Mouse (Mus musculus): ENCODE results near the gene Bcl7b.
"Not testable (repeated sequence)": the region's sequence is repeated elsewhere in the genome, so short reads cannot be mapped to it uniquely, and the experiment has no call there.

The Bcl7b gene

GRCm38 (mm10) chr5:135202763-135203162 is 34.7 kb downstream of the Bcl7b start:
- DNase-seq (ENCODE audit: inconsistent age in 2 of 2, low spot score in 1 of 2) = no peak

GRCm38 (mm10) chr5:135208197-135208596 is 40.1 kb downstream of the Bcl7b start:
- DNase-seq (ENCODE audit: inconsistent age in 2 of 2, low spot score in 1 of 2) = no peak

DNA sequence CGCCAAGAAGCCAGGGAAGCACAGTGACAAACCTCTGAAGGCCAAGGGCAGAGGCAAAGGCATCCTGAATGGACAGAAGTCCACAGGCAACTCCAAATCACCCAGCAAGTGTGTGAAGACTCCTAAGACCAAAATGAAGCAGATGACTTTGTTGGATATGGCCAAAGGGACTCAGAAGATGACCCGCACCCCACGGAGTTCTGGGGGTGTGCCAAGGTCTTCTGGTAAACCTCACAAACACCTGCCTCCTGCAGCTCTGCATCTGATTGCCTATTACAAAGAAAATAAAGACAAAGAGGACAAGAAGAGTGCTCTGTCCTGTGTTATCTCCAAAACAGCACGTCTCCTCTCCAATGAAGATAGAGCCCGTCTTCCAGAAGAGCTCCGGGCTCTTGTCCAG is 48.8 kb downstream of the Bcl7b start:
- no peak for DNase-seq (ENCODE audit: inconsistent age in 2 of 2, low spot score in 1 of 2)

- peak; percentile 47 to 80 for DNase-seq (ENCODE audit: inconsistent age in 2 of 2, low spot score in 1 of 2)
Observed at GRCm38 (mm10) chr5:135220941-135221340, 52.9 kb downstream of the Bcl7b start.

GRCm38 (mm10) chr5:135222066-135222465 is 54.0 kb downstream of the Bcl7b start:
- DNase-seq (ENCODE audit: inconsistent age in 2 of 2, low spot score in 1 of 2) = peak in 1 of 2 experiments; percentile 68

DNA sequence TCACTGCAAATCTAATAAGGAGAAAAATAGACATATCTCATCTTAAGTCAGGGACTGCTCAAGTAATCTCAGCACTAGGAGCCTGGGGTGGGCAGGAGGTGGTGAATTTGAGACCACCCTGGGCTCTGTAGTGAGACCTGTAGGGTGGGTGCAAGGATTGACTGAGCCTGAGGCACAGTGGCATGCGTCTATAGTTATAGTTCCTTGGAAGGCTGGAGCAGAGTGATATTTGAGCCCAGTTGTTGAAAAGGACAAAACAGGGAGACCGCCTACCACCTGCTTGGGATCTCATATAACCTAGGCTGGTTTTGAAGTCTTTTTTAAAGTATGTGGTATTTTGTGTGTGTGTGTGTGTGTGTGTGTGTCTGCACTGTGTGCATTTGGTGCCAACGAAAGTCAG is 56.1 kb downstream of the Bcl7b start:
- no peak for DNase-seq (ENCODE audit: inconsistent age in 2 of 2, low spot score in 1 of 2)

DNA sequence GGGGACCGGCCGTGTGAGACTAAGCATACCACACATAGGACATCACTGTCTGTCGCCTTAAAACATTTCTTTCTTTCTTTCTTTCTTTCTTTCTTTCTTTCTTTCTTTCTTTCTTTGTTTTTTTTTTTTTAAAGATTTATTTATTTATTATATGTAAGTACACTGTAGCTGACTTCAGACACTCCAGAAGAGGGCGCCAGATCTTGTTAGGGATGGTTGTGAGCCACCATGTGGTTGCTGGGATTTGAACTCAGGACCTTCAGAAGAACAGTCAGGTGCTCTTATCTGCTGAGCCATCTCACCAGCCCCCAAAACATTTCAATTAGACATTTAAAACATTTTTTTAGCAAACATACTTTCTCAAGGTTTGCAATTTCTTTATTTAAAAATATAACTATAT is 57.8 kb downstream of the Bcl7b start:
- not testable (repeated sequence) for DNase-seq (ENCODE audit: inconsistent age in 2 of 2, low spot score in 1 of 2)

- no peak for DNase-seq (ENCODE audit: inconsistent age in 2 of 2, low spot score in 1 of 2)
Observed at GRCm38 (mm10) chr5:135230186-135230585, 62.1 kb downstream of the Bcl7b start.

Data from adrenal gland, adult (tissue).